Mouse (Mus musculus) liver (tissue): Measurements from ENCODE around the gene Tmx1.

Experiments used
- DNase-seq: peaks from one replicate; pipeline ENCODE4 v3.0.0-alpha.2; 2020; ENCODE audit warnings: mixed read lengths

Tmx1 gene

GRCm38 (mm10) chr12:70486716-70487480 lies 34.0 kb downstream of the Tmx1 start:
- no peak for DNase-seq

- no peak for DNase-seq
These were observed 39.5 kb downstream of the Tmx1 start for GRCm38 (mm10) chr12:70492441-70492840.

GRCm38 (mm10) chr12:70494494-70495281 lies 41.8 kb downstream of the Tmx1 start:
- DNase-seq = peak; percentile 34

GRCm38 (mm10) chr12:70495282-70495922 lies 42.5 kb downstream of the Tmx1 start:
- no peak for DNase-seq

GRCm38 (mm10) chr12:70498091-70498490 lies 45.2 kb downstream of the Tmx1 start:
- DNase-seq = no peak

- DNase-seq = no peak
These were observed 53.1 kb downstream of the Tmx1 start for GRCm38 (mm10) chr12:70505971-70506370.

GRCm38 (mm10) chr12:70512023-70512422 lies 59.1 kb downstream of the Tmx1 start:
- DNase-seq = no peak

- DNase-seq = no peak
These were observed 59.5 kb downstream of the Tmx1 start for GRCm38 (mm10) chr12:70512431-70512830.
